Mouse (Mus musculus): ENCODE results near the gene Hspa12a.

The Hspa12a gene

DNA sequence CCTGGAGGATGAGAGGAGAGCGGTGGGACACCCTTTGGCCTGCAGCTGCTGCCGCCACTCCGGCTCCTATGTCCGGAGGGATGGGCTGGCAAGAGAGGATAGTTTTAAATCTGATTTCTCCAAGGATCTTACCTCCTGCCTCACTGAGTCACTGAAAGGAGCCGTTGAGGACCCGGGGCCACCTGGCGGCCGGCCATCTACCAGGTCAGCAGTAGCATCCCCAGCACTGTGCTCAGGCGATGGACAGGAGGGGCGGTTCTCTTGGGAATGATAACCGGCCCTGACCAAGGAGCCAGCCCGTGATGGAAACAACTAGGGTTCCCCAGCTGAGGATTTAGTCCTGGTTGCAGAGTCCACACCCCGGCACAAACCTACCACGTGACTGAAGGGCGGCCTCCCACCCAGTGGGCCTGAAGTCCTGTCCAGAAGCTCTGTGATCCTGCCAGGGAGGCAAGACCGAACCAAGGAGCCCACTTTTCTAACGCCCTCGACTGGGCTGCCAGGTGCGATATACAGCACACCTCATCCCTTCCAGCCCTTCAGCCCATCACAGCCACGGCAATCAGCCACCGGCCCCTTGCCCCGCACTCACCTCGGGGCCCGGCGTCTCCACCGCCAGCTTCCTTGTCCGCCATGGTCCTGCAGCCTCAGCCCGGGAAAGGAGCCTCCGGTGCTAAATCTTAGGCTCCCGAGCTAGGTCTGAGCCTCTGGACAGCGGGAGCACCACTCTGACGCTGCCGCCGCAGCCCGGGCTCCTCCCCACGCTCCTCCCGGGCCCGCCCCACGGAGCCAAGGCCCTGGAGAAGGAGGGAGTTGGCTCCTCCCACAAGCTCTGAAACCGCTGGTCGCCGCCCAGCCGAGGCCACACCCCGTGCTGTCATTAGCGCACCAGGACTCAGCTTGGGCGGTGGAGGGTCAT lies 82.9 kb downstream of the Hspa12a start:
- no peak for DNase-seq (ENCODE audit: low read depth, low spot score)

DNA sequence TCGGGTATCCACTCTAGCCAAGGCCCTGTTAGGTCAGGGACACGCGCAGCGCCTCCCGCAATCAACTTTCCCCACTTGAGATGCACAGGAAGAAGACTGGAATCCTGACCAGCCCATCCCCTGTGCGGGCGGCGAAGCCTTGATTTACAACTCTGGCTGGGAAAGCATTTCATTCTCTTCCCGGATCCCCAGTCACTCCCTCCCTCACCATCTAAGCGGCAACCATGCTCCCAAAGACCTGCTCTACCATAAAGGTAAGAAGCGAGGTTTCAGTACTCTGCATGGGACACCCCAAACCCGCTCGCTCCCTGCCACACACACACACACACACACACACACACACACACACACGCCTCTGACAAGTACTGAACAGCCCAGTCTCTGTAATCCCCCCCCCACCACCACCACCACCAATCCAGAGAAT lies 83.6 kb downstream of the Hspa12a start:
- DNase-seq (ENCODE audit: low read depth, low spot score) = no peak

- no peak for DNase-seq (ENCODE audit: low read depth, low spot score)
Measured at GRCm38 (mm10) chr19:58859357-58859756, 84.1 kb downstream of the Hspa12a start.

DNA sequence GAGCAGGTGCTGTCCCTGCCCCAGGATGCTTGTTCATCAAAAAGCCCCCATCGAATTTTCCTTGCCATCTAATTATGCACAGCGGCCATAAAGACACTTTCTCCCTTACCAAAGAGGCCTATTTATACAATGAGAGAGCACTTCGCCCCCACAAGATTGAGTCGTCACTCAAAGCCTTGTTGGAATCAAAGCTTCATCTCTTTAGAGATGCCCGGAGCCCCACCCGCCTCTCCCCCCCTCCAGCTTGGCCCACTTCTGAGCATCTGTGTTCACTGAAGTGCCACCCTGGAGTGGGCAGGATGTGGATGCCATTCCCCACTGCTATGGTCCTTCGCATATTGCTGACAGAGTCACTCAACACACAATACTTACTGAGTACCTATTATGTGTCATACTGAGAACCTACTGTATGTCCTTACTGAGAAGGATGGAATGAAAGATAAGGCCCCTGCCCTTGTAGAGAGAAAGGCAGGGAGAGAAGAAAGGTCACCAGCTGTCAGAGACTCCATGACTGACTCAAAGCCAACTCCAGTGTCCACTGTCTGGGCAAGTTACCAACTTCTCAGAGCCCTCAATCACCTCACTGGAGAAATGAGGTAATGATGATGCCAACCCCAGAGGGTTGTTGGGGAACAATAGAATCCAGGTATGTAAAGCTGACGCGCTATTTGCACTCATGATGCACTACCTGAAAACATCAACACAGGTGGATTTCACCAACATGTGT lies 87.2 kb downstream of the Hspa12a start:
- DNase-seq (ENCODE audit: low read depth, low spot score) = no peak

GRCm38 (mm10) chr19:58854899-58855298 lies 88.6 kb downstream of the Hspa12a start:
- no peak for DNase-seq (ENCODE audit: low read depth, low spot score)

GRCm38 (mm10) chr19:58853036-58853735 lies 90.3 kb downstream of the Hspa12a start:
- DNase-seq (ENCODE audit: low read depth, low spot score) = no peak

DNA sequence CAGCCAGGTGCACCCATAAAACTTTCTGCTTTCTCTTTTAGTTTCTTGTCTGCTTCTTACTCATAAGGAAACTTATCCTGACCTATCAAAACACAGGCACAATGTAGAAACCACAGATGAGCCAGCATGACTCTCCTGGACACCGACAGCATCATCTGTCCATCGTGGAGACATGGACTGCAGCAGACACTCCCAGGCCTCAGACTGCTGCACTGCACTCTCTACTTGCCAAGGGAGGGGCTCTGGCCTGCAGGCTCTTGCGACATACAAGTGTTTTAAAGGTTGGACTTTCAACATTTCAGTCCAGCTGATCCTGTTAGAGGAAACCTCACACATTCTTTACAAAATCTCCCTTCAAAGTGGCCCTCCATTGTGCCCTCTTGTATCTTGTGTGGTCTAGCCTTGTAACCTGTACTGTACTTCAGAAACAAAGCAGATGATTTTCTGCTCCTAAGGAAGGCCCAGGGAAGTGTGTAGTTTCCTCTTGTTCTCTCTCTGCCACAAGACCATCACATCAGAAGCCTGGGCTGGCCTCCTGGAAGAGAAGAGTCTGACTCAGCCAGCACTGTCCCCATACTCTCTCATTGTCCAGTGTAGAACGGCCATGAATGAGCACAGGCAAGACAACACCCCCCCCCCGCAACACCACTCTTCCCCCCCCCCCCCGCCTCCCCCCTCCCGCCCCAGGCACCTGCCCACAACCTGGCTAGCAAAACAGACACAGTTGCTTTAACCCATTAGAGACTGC lies 92.6 kb downstream of the Hspa12a start:
- DNase-seq (ENCODE audit: low read depth, low spot score) = no peak

GRCm38 (mm10) chr19:58849333-58850131 lies 93.9 kb downstream of the Hspa12a start:
- DNase-seq (ENCODE audit: low read depth, low spot score) = no peak

GRCm38 (mm10) chr19:58843606-58844005 lies 99.8 kb downstream of the Hspa12a start:
- DNase-seq (ENCODE audit: low read depth, low spot score) = no peak

GRCm38 (mm10) chr19:58840721-58841271 lies 102.7 kb downstream of the Hspa12a start:
- DNase-seq (ENCODE audit: low read depth, low spot score) = no peak

GRCm38 (mm10) chr19:58839806-58840205 lies 103.6 kb downstream of the Hspa12a start:
- DNase-seq (ENCODE audit: low read depth, low spot score) = no peak

DNA sequence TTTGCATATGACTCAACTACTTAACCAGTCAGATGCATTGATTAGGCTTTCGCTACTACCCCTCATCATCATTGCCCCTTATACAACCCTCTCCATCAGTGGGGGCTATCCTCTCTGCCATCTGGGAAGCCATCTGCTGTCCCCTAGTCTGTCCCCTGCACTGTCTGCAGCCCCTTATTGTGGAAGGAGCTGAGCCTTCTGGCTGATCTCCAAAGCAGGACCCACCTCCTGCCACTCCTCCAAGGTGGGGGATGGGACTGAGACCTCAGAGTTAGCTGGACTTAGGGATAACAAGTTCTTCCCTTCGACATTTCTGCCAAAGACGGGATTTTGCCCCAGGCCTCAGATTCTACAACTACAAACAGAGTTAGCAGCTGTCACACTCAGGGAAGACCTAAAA lies 104.1 kb downstream of the Hspa12a start:
- no peak for DNase-seq (ENCODE audit: low read depth, low spot score)

GRCm38 (mm10) chr19:58838706-58839105 lies 104.7 kb downstream of the Hspa12a start:
- no peak for DNase-seq (ENCODE audit: low read depth, low spot score)

- DNase-seq (ENCODE audit: low read depth, low spot score) = no peak
Measured at GRCm38 (mm10) chr19:58833639-58834180, 109.7 kb downstream of the Hspa12a start.

DNA sequence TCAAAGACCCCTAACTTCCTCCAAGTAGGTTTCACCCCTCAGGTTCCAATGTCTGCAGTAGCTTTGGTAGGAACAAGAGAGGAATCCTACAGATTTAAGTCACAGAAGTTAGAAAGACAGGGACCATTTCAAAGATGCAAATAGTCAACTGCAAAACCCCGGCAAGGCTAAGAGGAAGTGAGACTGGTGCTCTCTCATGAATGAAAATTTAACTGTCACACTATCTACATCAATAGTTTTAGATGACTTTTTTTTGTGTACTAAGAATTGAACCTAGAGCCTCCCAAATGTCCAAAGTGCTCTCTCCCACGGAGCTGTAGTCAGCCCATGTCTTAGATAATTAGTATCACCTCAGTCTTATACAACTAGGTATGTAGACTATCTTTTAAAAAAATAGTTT lies 110.5 kb downstream of the Hspa12a start:
- DNase-seq (ENCODE audit: low read depth, low spot score) = no peak

GRCm38 (mm10) chr19:58831280-58831922 lies 112.1 kb downstream of the Hspa12a start:
- DNase-seq (ENCODE audit: low read depth, low spot score) = no peak

DNA sequence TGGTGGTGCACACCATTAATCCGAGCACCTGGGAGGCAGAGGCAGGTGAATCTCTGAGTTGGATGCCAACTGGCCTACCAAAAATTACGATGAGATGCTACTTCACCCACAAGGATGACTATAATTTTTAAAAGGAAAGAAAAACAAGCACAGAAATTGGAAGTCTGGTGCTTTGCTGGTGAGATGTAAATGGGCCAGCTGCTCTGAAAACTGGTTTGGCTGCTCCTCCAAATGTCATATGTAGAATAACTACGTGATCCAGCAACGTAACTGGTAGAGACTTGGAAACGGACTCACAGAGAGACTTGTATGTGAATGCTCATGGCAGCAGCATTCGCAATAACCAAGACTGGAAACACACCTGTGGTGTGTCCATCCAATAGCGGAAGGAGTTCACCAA lies 113.3 kb downstream of the Hspa12a start:
- no peak for DNase-seq (ENCODE audit: low read depth, low spot score)

GRCm38 (mm10) chr19:58829575-58829974 lies 113.9 kb downstream of the Hspa12a start:
- no peak for DNase-seq (ENCODE audit: low read depth, low spot score)

DNA sequence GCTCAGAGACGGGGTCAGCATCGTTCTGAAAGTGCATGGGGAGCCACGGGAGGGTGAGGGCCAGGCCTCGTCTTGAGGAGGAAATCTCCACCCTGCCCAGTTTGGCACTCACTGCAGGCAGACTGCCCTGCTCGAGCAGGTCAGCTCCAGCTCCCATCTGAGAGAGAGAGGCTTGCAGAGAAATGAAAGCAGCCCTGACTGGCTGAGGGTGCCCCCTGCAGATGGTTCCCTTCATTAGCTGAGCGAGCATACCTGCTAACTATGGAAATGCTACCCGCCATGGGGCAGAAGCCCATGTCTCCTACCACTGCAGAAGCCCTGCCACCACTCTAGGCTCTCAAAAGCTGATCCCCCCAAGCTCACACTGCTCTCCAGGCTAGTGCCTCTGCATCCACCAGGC lies 115.8 kb downstream of the Hspa12a start:
- DNase-seq (ENCODE audit: low read depth, low spot score) = no peak
